Comparison of ENCODE assay signal across 8 mouse cellular contexts in the genomic region with DNA sequence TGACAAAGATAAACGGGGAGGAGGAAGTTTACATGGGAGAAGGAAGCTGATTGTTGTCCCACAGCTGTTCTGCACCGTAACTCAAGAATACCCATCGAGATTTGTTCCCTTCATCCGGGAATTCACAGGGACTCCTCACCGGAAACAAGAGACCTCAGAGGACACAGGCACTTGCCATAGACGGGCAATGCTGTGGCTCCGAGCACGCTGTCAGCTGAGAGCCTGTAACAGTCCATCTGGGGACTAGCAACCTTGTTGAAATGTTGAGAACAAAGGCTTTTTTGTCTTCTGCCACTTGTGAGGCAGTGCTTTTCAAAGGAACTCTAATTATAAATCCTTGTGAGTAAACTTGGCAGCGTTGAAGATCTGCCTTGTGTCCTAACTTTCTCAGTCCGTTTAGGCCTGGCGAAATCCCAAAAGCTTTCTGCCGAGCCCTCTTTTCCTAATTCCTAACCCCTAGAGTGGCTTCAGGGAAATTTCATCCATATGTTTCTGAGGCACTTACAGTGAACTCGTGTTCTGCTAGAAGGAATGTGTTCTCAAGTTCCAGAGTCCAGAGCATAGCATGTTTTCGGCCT. TPM values are rescaled to one million over a fixed set of nuclear protein-coding genes. Genes with fewer than 3 reads are reported as not detected.
A peak's percentile ranks its signal among the peaks of the same experiment; 100 is the strongest.
DNase-seq lines count a peak whose midpoint lies in the region; ATAC-seq and TF ChIP-seq lines count a peak whose summit lies in the region.

No protein-coding gene starts in this region.

- H3K4me3 ChIP-seq in liver, adult 2 months (ENCODE audit: insufficient read depth, low read depth, low read length), result no peak overlapping the region
- H3K4me3 ChIP-seq in embryonic facial prominence, embryonic 10.5 days, result no peak overlapping the region
- no peak overlapping the region for H3K4me3 ChIP-seq in heart, embryonic 14.5 days (ENCODE audit: control insufficient read depth in 1 of 2, insufficient read depth in 1 of 2, low read depth in 1 of 2, low read length in 2 of 2)
- H3K4me3 ChIP-seq in kidney, embryonic 15.5 days (replicated peaks), result no peak overlapping the region

- peak overlapping the region; percentile 27; the same call in 1 of the 2 replicates for H3K27ac ChIP-seq in liver, adult 2 months (replicated peaks; ENCODE audit: insufficient read depth, low read depth, low read length)
- H3K27ac ChIP-seq in embryonic facial prominence, embryonic 10.5 days (replicated peaks), result peak overlapping the region; percentile 75
- peak overlapping the region; percentile 50 to 69 for H3K27ac ChIP-seq in heart, embryonic 14.5 days (replicated peaks in 1 of 2; ENCODE audit: control insufficient read depth in 1 of 2, insufficient read depth in 1 of 2, low read depth in 2 of 2, low read length in 2 of 2)
- H3K27ac ChIP-seq in kidney, embryonic 15.5 days, result peak overlapping the region; percentile 74

- no peaks in the 10 kb centered on the region for H3K9me3 ChIP-seq in embryonic facial prominence, embryonic 10.5 days
- no peaks in the 10 kb centered on the region for H3K9me3 ChIP-seq in heart, embryonic 14.5 days (ENCODE audit: control insufficient read depth, low read length)
- H3K9me3 ChIP-seq in kidney, embryonic 15.5 days (replicated peaks), result no peaks in the 10 kb centered on the region

- peak; percentile 21 for DNase-seq in liver, adult 2 months (ENCODE audit: extremely low read depth, low read depth, low spot score)
- DNase-seq in liver, result no peak
- peak; percentile 45 for DNase-seq in embryonic facial prominence, embryonic 10.5 days (ENCODE audit: low spot score)
- DNase-seq in lung, adult 18-20 months, result peak; percentile 40 to 63
- peak; percentile 17 for DNase-seq in ovary, postnatal 14 days (ENCODE audit: low spot score)
- DNase-seq in cerebellum, postnatal 25 days, result no peak

- TF ChIP-seq POLR2A in liver, adult 2 months (IDR thresholded peaks at IDR 0.05; ENCODE audit: extremely low read depth, insufficient read depth, low read length), result no peak

- no peaks in the 10 kb centered on the region for H3K27me3 ChIP-seq in liver, adult 2 months (ENCODE audit: control insufficient read depth, insufficient read depth, low read length)
- no peaks in the 10 kb centered on the region for H3K27me3 ChIP-seq in embryonic facial prominence, embryonic 10.5 days (replicated peaks; ENCODE audit: low read depth, poor library complexity, severe bottlenecking)
- H3K27me3 ChIP-seq in heart, embryonic 14.5 days (ENCODE audit: control insufficient read depth, insufficient read depth, low read length), result no peaks in the 10 kb centered on the region
- H3K27me3 ChIP-seq in kidney, embryonic 15.5 days, result no peaks in the 10 kb centered on the region

- 56% methylated on average over 14 of the region's 14 CpGs for WGBS in liver, adult 2 months
- 22% methylated on average over 14 of the region's 14 CpGs for WGBS in embryonic facial prominence, embryonic 10.5 days
- WGBS in heart, embryonic 14.5 days, result 16% methylated on average over 14 of the region's 14 CpGs
- 23% methylated on average over 14 of the region's 14 CpGs for WGBS in kidney, embryonic 15.5 days

- ATAC-seq in heart, embryonic 14.5 days (ENCODE audit: insufficient number of reproducible peaks, insufficient read depth, low FRiP score, low read depth), result no peak
- ATAC-seq in kidney, embryonic 15.5 days (replicated peaks; ENCODE audit: low FRiP score), result no peak; the same call in 1 of the 2 replicates

- no peaks in the 10 kb centered on the region for H3K79me2 ChIP-seq in liver, adult 2 months (ENCODE audit: control insufficient read depth, insufficient read depth, low read length)

- H3K36me3 ChIP-seq in liver, adult 2 months (ENCODE audit: control insufficient read depth, insufficient read depth, low read length), result no peaks in the 10 kb centered on the region
- H3K36me3 ChIP-seq in embryonic facial prominence, embryonic 10.5 days (replicated peaks), result no peaks in the 10 kb centered on the region
- H3K36me3 ChIP-seq in heart, embryonic 14.5 days (ENCODE audit: control insufficient read depth, insufficient read depth, low read length), result no peaks in the 10 kb centered on the region
- no peaks in the 10 kb centered on the region for H3K36me3 ChIP-seq in kidney, embryonic 15.5 days

- H3K4me2 ChIP-seq in heart, embryonic 14.5 days (ENCODE audit: low read length), result peak overlapping the region; percentile 43
- H3K4me2 ChIP-seq in kidney, embryonic 15.5 days, result peak overlapping the region; percentile 32

- no peak for TF ChIP-seq CTCF in liver, adult 2 months (IDR thresholded peaks at IDR 0.05; ENCODE audit: low read depth, low read length)

- no peak overlapping the region for H3K9ac ChIP-seq in liver, adult 2 months (ENCODE audit: low read depth, low read length)
- no peak overlapping the region for H3K9ac ChIP-seq in heart, embryonic 14.5 days (ENCODE audit: low read length)
- H3K9ac ChIP-seq in kidney, embryonic 15.5 days, result no peak overlapping the region

- no peaks in the 10 kb centered on the region for H3K4me1 ChIP-seq in liver, adult 2 months (ENCODE audit: control insufficient read depth, insufficient read depth, low read length)
- peaks cover 27% of the 10 kb centered on the region for H3K4me1 ChIP-seq in embryonic facial prominence, embryonic 10.5 days
- peaks cover 13 to 16% of the 10 kb centered on the region in 2 experiments; a peak in 3 of 4 replicates for H3K4me1 ChIP-seq in heart, embryonic 14.5 days (ENCODE audit: control insufficient read depth in 2 of 2, insufficient read depth in 2 of 2, low read length in 2 of 2)
- H3K4me1 ChIP-seq in kidney, embryonic 15.5 days, result peaks cover 9% of the 10 kb centered on the region

RNA-seq across cellular contexts. Expression of gene Cdhr3, which starts 18.3 kb away (rescaled TPM):
- total RNA-seq in liver, adult 2 months (2014; rRNA removed), result not detected in 2 replicates
- not detected in 2 replicates for polyA plus RNA-seq in liver, adult 2 months (2012; rRNA removed)
- polyA plus RNA-seq in embryonic facial prominence, embryonic 10.5 days (2016; fragmentation: Nextera tagmentation; extraction: Ambion mirVana), result not detected in 2 replicates
- 0.16 and 0.26 TPM in 2 replicates for polyA plus RNA-seq in heart, embryonic 14.5 days (2014; fragmentation: Nextera tagmentation; extraction: Ambion mirVana)
- 0.21 and 0.36 TPM in 2 replicates for polyA plus RNA-seq in kidney, embryonic 15.5 days (2015; fragmentation: Nextera tagmentation; extraction: Ambion mirVana)

RNA-seq across cellular contexts. Expression of gene Atxn7l1, which starts 36.5 kb away (rescaled TPM):
- 6.1 and 7.9 TPM in 2 replicates for total RNA-seq in liver, adult 2 months (2014; rRNA removed)
- polyA plus RNA-seq in liver, adult 2 months (2012; rRNA removed), result 10.1 and 16.2 TPM in 2 replicates
- polyA plus RNA-seq in embryonic facial prominence, embryonic 10.5 days (2016; fragmentation: Nextera tagmentation; extraction: Ambion mirVana), result 13.6 and 14.6 TPM in 2 replicates
- 10.1 and 10.6 TPM in 2 replicates for polyA plus RNA-seq in heart, embryonic 14.5 days (2014; fragmentation: Nextera tagmentation; extraction: Ambion mirVana)
- polyA plus RNA-seq in kidney, embryonic 15.5 days (2015; fragmentation: Nextera tagmentation; extraction: Ambion mirVana), result 11.1 and 12.7 TPM in 2 replicates

Comparison
In these comparisons a context has a peak if more than half of its experiments do, and no peak if none do; other contexts are left out.
1. DNase-seq: peak in liver, adult 2 months (single experiment), embryonic facial prominence, embryonic 10.5 days (single experiment), lung, adult 18-20 months (2 of 2) and ovary, postnatal 14 days (single experiment); none in liver (single experiment) and cerebellum, postnatal 25 days (0 of 2).
2. Peak in every context shown above with its lines, with median percentiles within 50 percentile points of each other: H3K27ac ChIP-seq.